27 mouse cellular contexts compared by ENCODE assay signal in genomic region chr14:62187360-62187759, GRCm38 (mm10).
A peak's percentile ranks its signal among the peaks of the same experiment; 100 is the strongest.
DNase-seq lines count a peak whose midpoint lies in the region; ATAC-seq and TF ChIP-seq lines count a peak whose summit lies in the region.
"Had no signal": no experiment of that assay in that cellular context is flagged by ENCODE, and none has a peak within 500 bp of the region (broad histone marks: within the 10 kb centered on the region; RNA-seq: fewer than 3 reads in every experiment).

No protein-coding gene starts in this region.

- no peaks in the 10 kb centered on the region for H3K36me3 ChIP-seq in lung, embryonic 15.5 days
- H3K36me3 ChIP-seq in limb, embryonic 13.5 days = no peaks in the 10 kb centered on the region
- H3K36me3 ChIP-seq: heart, embryonic 10.5 days; hindbrain, embryonic 15.5 days; intestine, embryonic 15.5 days; liver, embryonic 12.5 days; midbrain, embryonic 10.5 days; neural tube, embryonic 13.5 days; stomach, embryonic 15.5 days had no signal

- no peaks in the 10 kb centered on the region for H3K9me3 ChIP-seq in lung, embryonic 15.5 days
- H3K9me3 ChIP-seq in limb, embryonic 13.5 days = no peaks in the 10 kb centered on the region
- H3K9me3 ChIP-seq: heart, embryonic 10.5 days; hindbrain, embryonic 15.5 days; intestine, embryonic 15.5 days; liver, embryonic 12.5 days; midbrain, embryonic 10.5 days; neural tube, embryonic 13.5 days; stomach, embryonic 15.5 days had no signal

- peak; percentile 26 for DNase-seq in gastrocnemius, adult 18-20 months (ENCODE audit: low spot score)
- DNase-seq in gastrocnemius, postnatal 4 days (ENCODE audit: low spot score in 2 of 2) = no peak
- DNase-seq in lung, adult 18-20 months = no peak
- DNase-seq in layer of hippocampus, adult 11-12 months (ENCODE audit: low spot score) = no peak
- DNase-seq in cerebellum, adult 2 months = no peak
- DNase-seq: adrenal gland, adult 8-10 months; cerebellum, adult 18-20 months; cerebellum, postnatal 25 days; kidney, adult 9 months; kidney, postnatal 14 days; lung, adult 2 months; retina, postnatal 1 day; right cerebral cortex, postnatal 4 days; thymus, postnatal 25 days had no signal

- no peak overlapping the region for H3K4me2 ChIP-seq in lung, embryonic 15.5 days
- 0 out of 2 replicates have a peak overlapping the region, but pooled peaks have one; percentile 1 for H3K4me2 ChIP-seq in limb, embryonic 13.5 days (replicated peaks)
- H3K4me2 ChIP-seq: hindbrain, embryonic 15.5 days; intestine, embryonic 15.5 days; liver, embryonic 12.5 days; neural tube, embryonic 13.5 days; stomach, embryonic 15.5 days had no signal

- no peaks in the 10 kb centered on the region for H3K27me3 ChIP-seq in lung, embryonic 15.5 days
- H3K27me3 ChIP-seq in limb, embryonic 13.5 days = no peaks in the 10 kb centered on the region
- H3K27me3 ChIP-seq in cerebellum, adult 2 months (ENCODE audit: control insufficient read depth, insufficient read depth, low read length) = no peaks in the 10 kb centered on the region; the same call in 1 of the 2 replicates
- H3K27me3 ChIP-seq: hindbrain, embryonic 15.5 days; intestine, embryonic 15.5 days; liver, embryonic 12.5 days; neural tube, embryonic 13.5 days; stomach, embryonic 15.5 days had no signal

- TF ChIP-seq CTCF in cerebellum, adult 2 months (IDR thresholded peaks at IDR 0.05; ENCODE audit: borderline replicate concordance, insufficient read depth, low read depth, low read length) = no peak

- H3K4me1 ChIP-seq in lung, embryonic 15.5 days = peaks cover 13% of the 10 kb centered on the region; the same call in 1 of the 2 replicates
- peaks cover 23% of the 10 kb centered on the region for H3K4me1 ChIP-seq in limb, embryonic 13.5 days
- H3K4me1 ChIP-seq in cerebellum, adult 2 months (ENCODE audit: control insufficient read depth, insufficient read depth, low read length) = no peaks in the 10 kb centered on the region
- H3K4me1 ChIP-seq: hindbrain, embryonic 15.5 days; intestine, embryonic 15.5 days; liver, embryonic 12.5 days; midbrain, embryonic 10.5 days; neural tube, embryonic 13.5 days; stomach, embryonic 15.5 days had no signal

- TF ChIP-seq POLR2A in cerebellum, adult 2 months (IDR thresholded peaks at IDR 0.05; ENCODE audit: borderline replicate concordance, insufficient read depth, low read length) = no peak

- no peak overlapping the region for H3K4me3 ChIP-seq in lung, embryonic 15.5 days
- no peak overlapping the region for H3K4me3 ChIP-seq in limb, embryonic 13.5 days
- no peak overlapping the region for H3K4me3 ChIP-seq in cerebellum, adult 2 months (replicated peaks; ENCODE audit: insufficient read depth, low read depth, low read length)
- H3K4me3 ChIP-seq: heart, embryonic 10.5 days; hindbrain, embryonic 15.5 days; intestine, embryonic 15.5 days; layer of hippocampus, adult 2 months; liver, embryonic 12.5 days; midbrain, embryonic 10.5 days; myocyte; neural tube, embryonic 13.5 days; stomach, embryonic 15.5 days had no signal

- H3K9ac ChIP-seq in lung, embryonic 15.5 days = no peak overlapping the region
- no peak overlapping the region for H3K9ac ChIP-seq in limb, embryonic 13.5 days
- H3K9ac ChIP-seq: hindbrain, embryonic 15.5 days; intestine, embryonic 15.5 days; liver, embryonic 12.5 days; neural tube, embryonic 13.5 days; stomach, embryonic 15.5 days had no signal

- ATAC-seq in lung, embryonic 15.5 days (ENCODE audit: borderline replicate concordance, extremely low read depth, low FRiP score, low TSS enrichment) = 0 out of 2 replicates have a peak, but pooled peaks have one; percentile 15
- peak; percentile 46; the same call in 1 of the 2 replicates for ATAC-seq in limb, embryonic 13.5 days (ENCODE audit: low FRiP score, low read depth)
- ATAC-seq: activated CD4-positive, CD25-positive, alpha-beta regulatory T cell, adult 4 months; intestine, embryonic 15.5 days; liver, embryonic 12.5 days; midbrain, embryonic 16.5 days had no signal

- WGBS in lung, embryonic 15.5 days = 52% methylated on average over 11 of the region's 11 CpGs
- WGBS in limb, embryonic 13.5 days = 19% methylated on average over 11 of the region's 11 CpGs
- 71% methylated on average over 11 of the region's 11 CpGs for WGBS in cerebellum, adult 2 months

- H3K27ac ChIP-seq in lung, embryonic 15.5 days = peak overlapping the region; percentile 37
- no peak overlapping the region for H3K27ac ChIP-seq in limb, embryonic 13.5 days
- no peak overlapping the region for H3K27ac ChIP-seq in cerebellum, adult 2 months (ENCODE audit: insufficient read depth, low read length)
- H3K27ac ChIP-seq: heart, embryonic 10.5 days; hindbrain, embryonic 15.5 days; intestine, embryonic 15.5 days; layer of hippocampus, adult 2 months; liver, embryonic 12.5 days; midbrain, embryonic 10.5 days; neural tube, embryonic 13.5 days; stomach, embryonic 15.5 days had no signal
